Mouse (Mus musculus) limb, embryonic 12.5 days (tissue): ENCODE data around the gene Hoxd12. TPM values are rescaled to one million over a fixed set of nuclear protein-coding genes. Genes with fewer than 3 reads are reported as not detected.

Experiments
- ATAC-seq: fragments of 200-750 bp; cut with Nextera tagmentation; 2 replicates; pipeline ENCODE4 v1.8.0; 2017; ENCODE audit warnings: low read depth, moderate TSS enrichment; ENCODE audit not compliant: insufficient number of reproducible peaks, insufficient read depth, low FRiP score, low TSS enrichment
- H3K27ac ChIP-seq: fragments of 300-500 bp; sonication (generic); 2 replicates; pipeline ENCODE4 v1.5.1; 2016; ENCODE audit warnings: mild to moderate bottlenecking, moderate library complexity
- H3K27me3 ChIP-seq: fragments of 300-500 bp; sonication (generic); 2 replicates; pipeline ENCODE4 v1.6.1; 2016; ENCODE audit warnings: mild to moderate bottlenecking, moderate library complexity
- H3K36me3 ChIP-seq: fragments of 300-500 bp; sonication (generic); 2 replicates; pipeline ENCODE4 v1.6.1; 2016; ENCODE audit warnings: mild to moderate bottlenecking, moderate library complexity
- H3K4me1 ChIP-seq: fragments of 300-500 bp; sonication (generic); replicated peaks from 2 replicates; pipeline ENCODE4 v1.6.1; 2016
- H3K4me2 ChIP-seq: fragments of 300-500 bp; sonication (generic); 2 replicates; pipeline ENCODE4 v1.6.1; 2016; ENCODE audit warnings: mild to moderate bottlenecking, moderate library complexity
- H3K4me3 ChIP-seq: fragments of 300-500 bp; sonication (generic); replicated peaks from 2 replicates; pipeline ENCODE4 v1.5.1; 2016; ENCODE audit warnings: mild to moderate bottlenecking
- H3K9ac ChIP-seq: fragments of 300-500 bp; sonication (generic); replicated peaks from 2 replicates; pipeline ENCODE4 v1.6.1; 2016; ENCODE audit warnings: mild to moderate bottlenecking, moderate library complexity
- H3K9me3 ChIP-seq: fragments of 300-500 bp; sonication (generic); 2 replicates; pipeline ENCODE4 v1.6.1; 2016; ENCODE audit warnings: mild to moderate bottlenecking, moderate library complexity
- WGBS: fragments of 180-500 bp; shearing (Covaris S2); methylation state at CpG from one replicate; pipeline ENCODE4 v1.1.7; 2016; 5-methylcytosine and 5-hydroxymethylcytosine counted together
- polyA plus RNA-seq: library from polyadenylated mRNA; unstranded; fragments of >200 nt; fragmentation: Nextera tagmentation; extraction: Ambion mirVana; gene quantifications from 2 replicates; pipeline ENCODE4 v1.2.1, GENCODE M21; 2016

Hoxd12 gene
- 113 and 130 TPM in 2 replicates for polyA plus RNA-seq

- H3K27me3 ChIP-seq: peaks cover 59% of the 10 kb centered on the region
- WGBS: under 1% methylated on average over 47 of the region's 47 CpGs
- H3K9me3 ChIP-seq: no peaks in the 10 kb centered on the region
- peak within 1 kb of the TSS; percentile 99 for H3K9ac ChIP-seq
- peak within 1 kb of the TSS; percentile 74 for H3K4me2 ChIP-seq
- peak within 1 kb of the TSS; percentile 90 for H3K4me3 ChIP-seq
- peaks cover 42% of the 10 kb centered on the region for H3K4me1 ChIP-seq
- H3K36me3 ChIP-seq: no peaks in the 10 kb centered on the region
- peak within 1 kb of the TSS; percentile 99 for H3K27ac ChIP-seq
- ATAC-seq: peak; percentile 48
Observed at GRCm38 (mm10) chr2:74674881-74675665, at the start of gene Hoxd12. Gene Hoxd12 (plus strand): TSS chr2:74675013.

- WGBS: 67% methylated on average over 4 of the region's 4 CpGs
- no peak for ATAC-seq
- no peak overlapping the region for H3K4me3 ChIP-seq
- no peak overlapping the region for H3K4me2 ChIP-seq
- 0 out of 2 replicates have a peak, but pooled peaks cover 4% of the 10 kb centered on the region for H3K27me3 ChIP-seq
- H3K27ac ChIP-seq: no peak overlapping the region
- peaks cover 6% of the 10 kb centered on the region; the same call in 1 of the 2 replicates for H3K9me3 ChIP-seq
- no peaks in the 10 kb centered on the region for H3K36me3 ChIP-seq
- no peak overlapping the region for H3K9ac ChIP-seq
- H3K4me1 ChIP-seq: no peaks in the 10 kb centered on the region
Observed at GRCm38 (mm10) chr2:74635412-74635811, 39.4 kb upstream of the Hoxd12 start.

- peaks cover 39% of the 10 kb centered on the region for H3K27me3 ChIP-seq
- no peak for ATAC-seq
Observed at GRCm38 (mm10) chr2:74642431-74642830, 32.4 kb upstream of the Hoxd12 start.

GRCm38 (mm10) chr2:74645631-74646030, 29.2 kb upstream of the Hoxd12 start:
- peaks cover 65% of the 10 kb centered on the region for H3K27me3 ChIP-seq
- no peak overlapping the region for H3K27ac ChIP-seq
- WGBS: 79% methylated on average over 3 of the region's 3 CpGs

More at GRCm38 (mm10) chr2:74642431-74642830, 32.4 kb upstream of the Hoxd12 start:
- no peak overlapping the region for H3K4me2 ChIP-seq
- no peak overlapping the region for H3K4me3 ChIP-seq
- 60% methylated on average over 5 of the region's 5 CpGs for WGBS
- H3K36me3 ChIP-seq: no peaks in the 10 kb centered on the region
- H3K9me3 ChIP-seq: no peaks in the 10 kb centered on the region
- peaks cover 3% of the 10 kb centered on the region for H3K4me1 ChIP-seq
- no peak overlapping the region for H3K9ac ChIP-seq
- H3K27ac ChIP-seq: no peak overlapping the region

GRCm38 (mm10) chr2:74647082-74647864, 27.5 kb upstream of the Hoxd12 start:
- Histone ChIP-seq H3K36me3 (no peaks in the 10 kb centered on the region), H3K9ac (no peak overlapping the region), H3K4me2 (peak overlapping the region; percentile 44), H3K4me1 (peaks cover 34% of the 10 kb centered on the region), H3K4me3 (no peak overlapping the region), H3K9me3 (no peaks in the 10 kb centered on the region), H3K27me3 (peaks cover 76% of the 10 kb centered on the region), H3K27ac (no peak overlapping the region)
- ATAC-seq: no peak
- WGBS: 18% methylated on average over 7 of the region's 7 CpGs

More at GRCm38 (mm10) chr2:74645631-74646030, 29.2 kb upstream of the Hoxd12 start:
- no peak overlapping the region for H3K4me3 ChIP-seq
- no peak for ATAC-seq
- peaks cover 32% of the 10 kb centered on the region for H3K4me1 ChIP-seq
- no peaks in the 10 kb centered on the region for H3K9me3 ChIP-seq
- no peak overlapping the region for H3K4me2 ChIP-seq
- H3K9ac ChIP-seq: no peak overlapping the region
- H3K36me3 ChIP-seq: no peaks in the 10 kb centered on the region

- ATAC-seq: no peak
- no peak overlapping the region for H3K4me3 ChIP-seq
- no peak overlapping the region for H3K27ac ChIP-seq
- no peaks in the 10 kb centered on the region for H3K9me3 ChIP-seq
- no peak overlapping the region for H3K9ac ChIP-seq
- peaks cover 44% of the 10 kb centered on the region for H3K4me1 ChIP-seq
- peaks cover 76% of the 10 kb centered on the region for H3K27me3 ChIP-seq
- no peak overlapping the region for H3K4me2 ChIP-seq
- H3K36me3 ChIP-seq: 0 out of 2 replicates have a peak, but pooled peaks cover 8% of the 10 kb centered on the region
- 36% methylated on average over 2 of the region's 2 CpGs for WGBS
Observed at GRCm38 (mm10) chr2:74652996-74653340, 21.8 kb upstream of the Hoxd12 start.

- Histone ChIP-seq H3K9ac (peak overlapping the region; percentile 93), H3K9me3 (no peaks in the 10 kb centered on the region), H3K27ac (peak overlapping the region; percentile 92), H3K36me3 (0 out of 2 replicates have a peak, but pooled peaks cover 8% of the 10 kb centered on the region), H3K27me3 (peaks cover 72% of the 10 kb centered on the region), H3K4me2 (peak overlapping the region; percentile 70), H3K4me3 (peak overlapping the region; percentile 57), H3K4me1 (peaks cover 40% of the 10 kb centered on the region)
- WGBS: 11% methylated on average over 17 of the region's 17 CpGs
- no peak for ATAC-seq
Observed at GRCm38 (mm10) chr2:74653781-74654535, 20.9 kb upstream of the Hoxd12 start.

- WGBS: 5% methylated on average over 20 of the region's 20 CpGs
Observed at GRCm38 (mm10) chr2:74654743-74655419, 19.9 kb upstream of the Hoxd12 start.

GRCm38 (mm10) chr2:74655420-74655781, 19.4 kb upstream of the Hoxd12 start:
- Histone ChIP-seq H3K4me3 (peak overlapping the region; percentile 57), H3K9ac (peak overlapping the region; percentile 93), H3K27ac (peak overlapping the region; percentile 92), H3K4me1 (peaks cover 28% of the 10 kb centered on the region), H3K9me3 (no peaks in the 10 kb centered on the region), H3K27me3 (peaks cover 65% of the 10 kb centered on the region), H3K36me3 (0 out of 2 replicates have a peak, but pooled peaks cover 8% of the 10 kb centered on the region), H3K4me2 (peak overlapping the region; percentile 70)
- ATAC-seq: no peak
- under 1% methylated on average over 33 of the region's 47 CpGs for WGBS

More at GRCm38 (mm10) chr2:74654743-74655419, 19.9 kb upstream of the Hoxd12 start:
- peak overlapping the region; percentile 93 for H3K9ac ChIP-seq
- H3K27me3 ChIP-seq: peaks cover 68% of the 10 kb centered on the region
- ATAC-seq: no peak
- 0 out of 2 replicates have a peak, but pooled peaks cover 8% of the 10 kb centered on the region for H3K36me3 ChIP-seq
- no peaks in the 10 kb centered on the region for H3K9me3 ChIP-seq
- peaks cover 33% of the 10 kb centered on the region for H3K4me1 ChIP-seq
- H3K27ac ChIP-seq: peak overlapping the region; percentile 92
- H3K4me2 ChIP-seq: peak overlapping the region; percentile 70
- peak overlapping the region; percentile 57 for H3K4me3 ChIP-seq
